In the genomic region with DNA sequence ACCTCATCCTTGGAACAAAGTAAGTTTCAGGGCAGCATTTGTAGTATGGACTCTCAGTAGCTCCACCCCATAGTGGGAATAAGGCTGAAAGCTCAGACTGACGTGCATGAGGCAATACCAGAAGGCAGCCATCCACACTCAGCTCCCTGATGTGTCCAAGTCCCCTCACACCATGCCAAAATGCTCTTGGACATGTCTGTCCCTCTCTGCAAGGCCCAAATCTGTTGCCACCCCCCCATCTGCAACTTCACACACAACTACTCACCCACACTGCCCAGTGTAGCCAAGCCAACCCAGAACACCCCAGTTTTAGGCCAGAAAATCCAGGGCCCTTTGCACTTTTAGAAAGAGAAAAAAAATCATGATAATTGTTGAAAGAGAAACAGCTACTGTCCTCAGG, we compare ENCODE assay signal across 15 mouse cellular contexts.
"Had no signal": no experiment of that assay in that cellular context is flagged by ENCODE, and none has a peak within 500 bp of the region (broad histone marks: within the 10 kb centered on the region; RNA-seq: fewer than 3 reads in every experiment).

No protein-coding gene starts in this region.

- ATAC-seq: intestine, embryonic 15.5 days; midbrain, embryonic 16.5 days had no signal

- DNase-seq: kidney, adult 18-20 months; kidney, postnatal 10 days; kidney, postnatal 4 days; left cerebral cortex, postnatal 4 days; right cerebral cortex, adult 18-20 months; spleen, adult 18-20 months; thymus, adult 18-20 months; thymus, postnatal 14 days had no signal

- H3K4me1 ChIP-seq: intestine, embryonic 15.5 days; limb, embryonic 13.5 days; midbrain, embryonic 12.5 days; neural tube, embryonic 13.5 days had no signal

- H3K4me2 ChIP-seq: intestine, embryonic 15.5 days; limb, embryonic 13.5 days; midbrain, embryonic 12.5 days; neural tube, embryonic 13.5 days had no signal

- H3K9me3 ChIP-seq: intestine, embryonic 15.5 days; limb, embryonic 13.5 days; midbrain, embryonic 12.5 days; neural tube, embryonic 13.5 days had no signal

- H3K27ac ChIP-seq: intestine, embryonic 15.5 days; layer of hippocampus, adult 2 months; limb, embryonic 13.5 days; liver, embryonic 14.5 days; midbrain, embryonic 12.5 days; neural tube, embryonic 13.5 days had no signal

- H3K9ac ChIP-seq: intestine, embryonic 15.5 days; limb, embryonic 13.5 days; liver, embryonic 14.5 days; midbrain, embryonic 12.5 days; neural tube, embryonic 13.5 days had no signal

- H3K27me3 ChIP-seq: intestine, embryonic 15.5 days; limb, embryonic 13.5 days; midbrain, embryonic 12.5 days; neural tube, embryonic 13.5 days had no signal

- H3K4me3 ChIP-seq: intestine, embryonic 15.5 days; layer of hippocampus, adult 2 months; limb, embryonic 13.5 days; midbrain, embryonic 12.5 days; neural tube, embryonic 13.5 days had no signal

- H3K36me3 ChIP-seq: intestine, embryonic 15.5 days; limb, embryonic 13.5 days; midbrain, embryonic 12.5 days; neural tube, embryonic 13.5 days had no signal
